Mouse (Mus musculus) liver, adult (tissue): ENCODE data around the gene Mpp4.

Experiments
- GATA4 ChIP-seq: IDR thresholded peaks from 2 replicates; pipeline ENCODE4 v1.6.1; 2014; ENCODE audit warnings: mild to moderate bottlenecking, low read length; ENCODE audit not compliant: insufficient replicate concordance

The Mpp4 gene

GRCm38 (mm10) chr1:59173023-59173422 is 9.8 kb upstream of the Mpp4 start:
- no peak for TF ChIP-seq GATA4

GRCm38 (mm10) chr1:59171875-59172274 is 8.7 kb upstream of the Mpp4 start:
- no peak for TF ChIP-seq GATA4

- TF ChIP-seq GATA4, result no peak
Observed at GRCm38 (mm10) chr1:59170290-59170689, 7.1 kb upstream of the Mpp4 start.

DNA sequence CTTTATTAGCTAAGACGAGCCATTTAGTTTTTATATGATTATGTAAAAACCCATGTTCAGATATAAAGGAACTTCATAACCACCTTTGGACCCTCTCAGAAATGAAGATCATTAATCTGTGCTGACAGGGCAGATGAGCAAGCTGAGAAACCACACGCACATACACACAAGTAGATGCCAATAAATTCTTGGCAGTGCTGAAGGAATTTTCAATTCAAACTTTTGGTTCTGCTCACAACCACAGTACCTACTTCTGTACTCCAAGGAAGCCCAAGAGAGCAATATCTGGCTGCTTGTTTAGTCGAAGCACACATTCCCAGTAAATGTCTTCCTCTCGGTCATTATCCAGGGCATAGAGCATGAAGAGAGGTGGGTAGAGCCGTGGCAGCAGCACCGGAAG is 6.4 kb upstream of the Mpp4 start:
- TF ChIP-seq GATA4, result no peak

DNA sequence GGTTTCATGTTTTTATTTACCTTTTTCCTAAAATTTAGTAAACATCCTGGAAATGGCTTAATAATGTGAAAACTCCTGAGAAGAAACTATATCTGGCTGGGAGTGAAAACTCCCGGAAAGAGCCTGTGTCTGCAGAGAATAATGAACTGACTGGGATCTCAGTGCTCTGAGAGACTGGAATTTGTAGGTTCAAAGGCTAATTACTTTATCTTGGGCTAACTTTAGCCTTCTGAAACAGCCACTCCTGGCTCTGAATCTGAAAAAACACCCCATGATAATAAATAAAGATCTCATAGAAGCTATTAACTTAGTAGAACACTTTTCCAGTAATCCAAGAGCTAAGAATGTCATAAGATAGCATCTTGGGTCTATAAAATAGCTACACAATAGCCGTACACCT is 5.4 kb upstream of the Mpp4 start:
- no peak for TF ChIP-seq GATA4

DNA sequence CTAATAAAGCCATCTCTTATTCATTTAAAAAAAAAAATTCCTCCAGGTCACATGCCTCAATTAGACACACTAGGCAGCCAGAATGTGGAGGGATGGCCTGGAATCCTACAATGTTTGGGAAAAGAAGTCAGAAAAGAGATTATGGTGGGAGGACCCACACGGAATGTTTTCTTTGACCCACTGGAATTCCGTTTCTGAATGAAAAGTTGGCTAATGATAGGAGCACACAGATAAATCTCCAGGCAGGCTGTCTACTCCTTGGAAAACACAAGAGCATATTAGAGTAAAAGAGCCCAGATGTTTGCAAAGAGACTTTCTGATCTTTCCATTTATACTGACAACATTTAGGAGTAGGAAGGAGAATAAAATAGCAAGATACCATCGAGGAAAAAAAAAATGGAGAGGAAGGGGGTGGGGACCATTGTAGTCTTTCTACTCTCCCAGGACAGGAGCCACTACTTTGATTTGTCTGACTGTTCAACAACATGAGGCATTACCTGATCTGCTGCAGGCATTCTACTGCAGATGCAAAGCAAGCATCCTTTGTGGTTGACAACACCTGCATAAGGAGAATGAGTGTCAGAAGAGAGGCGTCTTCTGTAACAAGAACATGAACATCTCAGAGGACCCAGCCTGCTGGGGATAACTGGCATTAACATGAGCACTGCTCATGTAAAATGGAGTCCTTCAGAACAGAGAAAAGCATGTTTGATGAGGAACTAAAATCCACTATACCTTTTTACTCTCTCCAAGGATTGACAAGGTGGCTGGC is 4.7 kb upstream of the Mpp4 start:
- no peak for TF ChIP-seq GATA4

GRCm38 (mm10) chr1:59166232-59166905 is 3.2 kb upstream of the Mpp4 start:
- no peak for TF ChIP-seq GATA4

GRCm38 (mm10) chr1:59163918-59164317 is 729 bp upstream of the Mpp4 start:
- TF ChIP-seq GATA4, result no peak

- TF ChIP-seq GATA4, result no peak
Observed at GRCm38 (mm10) chr1:59162309-59163024, 722 bp downstream of the Mpp4 start.

DNA sequence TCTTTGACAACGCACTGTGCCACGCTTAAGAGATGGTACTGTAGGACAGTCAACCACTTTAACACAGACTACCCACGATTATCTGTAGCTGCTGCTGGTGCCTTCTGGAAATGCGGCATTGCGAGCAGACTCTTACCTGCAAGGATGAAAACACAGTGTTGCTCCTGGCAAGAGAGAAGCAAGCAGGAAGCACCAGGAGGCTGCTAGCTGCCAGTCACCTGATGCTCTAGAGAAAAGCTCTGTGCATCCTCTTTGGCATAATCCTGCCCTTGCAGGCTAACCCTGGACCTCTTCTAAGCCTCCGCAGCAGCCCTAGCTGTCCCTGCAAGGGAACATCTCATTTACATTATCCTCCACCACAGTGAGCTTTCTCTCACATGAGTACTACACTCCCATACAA is 1.8 kb downstream of the Mpp4 start:
- TF ChIP-seq GATA4, result no peak

- TF ChIP-seq GATA4, result no peak
Observed at GRCm38 (mm10) chr1:59160871-59161270, 2.3 kb downstream of the Mpp4 start.

- TF ChIP-seq GATA4, result no peak
Observed at GRCm38 (mm10) chr1:59159136-59159535, 4.1 kb downstream of the Mpp4 start.

DNA sequence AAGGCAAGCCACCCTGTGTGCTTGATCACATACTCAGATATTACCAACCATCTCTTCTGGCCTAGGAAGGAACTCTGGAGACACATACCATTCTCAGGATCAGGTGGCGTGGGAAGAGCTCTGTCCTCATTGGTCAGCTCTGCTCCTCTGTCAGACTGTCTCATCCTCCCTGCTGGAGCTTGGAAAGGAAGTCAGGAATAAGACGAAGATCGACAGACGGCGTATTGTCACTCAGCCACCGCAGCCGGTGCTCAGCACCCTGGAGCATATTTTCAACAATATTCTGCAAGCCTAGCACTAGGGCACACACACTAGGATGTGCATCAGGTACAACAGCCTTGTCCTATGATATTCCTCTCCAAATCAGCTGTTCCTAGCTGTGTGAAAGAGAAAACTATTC is 4.7 kb downstream of the Mpp4 start:
- no peak for TF ChIP-seq GATA4

- TF ChIP-seq GATA4, result no peak
Observed at GRCm38 (mm10) chr1:59157846-59158245, 5.3 kb downstream of the Mpp4 start.

- TF ChIP-seq GATA4, result no peak
Observed at GRCm38 (mm10) chr1:59152346-59152745, 10.8 kb downstream of the Mpp4 start.

DNA sequence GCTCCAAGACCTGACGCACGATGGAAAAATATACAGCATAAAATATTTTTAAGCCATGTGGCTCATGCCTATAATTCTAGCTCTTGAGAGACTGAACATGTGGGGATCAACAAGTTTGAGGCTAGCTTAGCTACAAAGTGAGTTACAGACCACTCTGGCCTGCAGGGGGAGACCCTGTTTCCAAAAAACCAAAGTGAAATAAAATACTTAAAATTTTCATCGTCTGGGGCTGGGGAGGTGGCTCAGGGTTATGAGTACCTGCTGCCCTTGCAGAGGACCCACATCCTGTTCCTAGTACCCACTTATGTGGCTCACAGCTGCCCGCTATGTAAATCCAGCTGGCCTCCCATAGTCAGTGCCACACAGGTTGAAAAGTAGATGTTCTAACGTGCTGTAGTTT is 12.6 kb downstream of the Mpp4 start:
- TF ChIP-seq GATA4, result no peak
